Mouse (Mus musculus): Measurements from ENCODE around the gene Fam69a.
A peak's percentile ranks its signal among the peaks of the same experiment; 100 is the strongest.
"Not testable (repeated sequence)": the region's sequence is repeated elsewhere in the genome, so short reads cannot be mapped to it uniquely, and the experiment has no call there.

Fam69a gene

GRCm38 (mm10) chr5:107986967-107987834 lies at the start of gene Fam69a:
Gene Fam69a, minus strand, starts transcription at chr5:107987085.
- peak; percentile 82 for DNase-seq (ENCODE audit: low read depth, low spot score)

GRCm38 (mm10) chr5:108035523-108035922 lies 48.6 kb upstream of the Fam69a start:
- no peak for DNase-seq (ENCODE audit: low read depth, low spot score)

DNA sequence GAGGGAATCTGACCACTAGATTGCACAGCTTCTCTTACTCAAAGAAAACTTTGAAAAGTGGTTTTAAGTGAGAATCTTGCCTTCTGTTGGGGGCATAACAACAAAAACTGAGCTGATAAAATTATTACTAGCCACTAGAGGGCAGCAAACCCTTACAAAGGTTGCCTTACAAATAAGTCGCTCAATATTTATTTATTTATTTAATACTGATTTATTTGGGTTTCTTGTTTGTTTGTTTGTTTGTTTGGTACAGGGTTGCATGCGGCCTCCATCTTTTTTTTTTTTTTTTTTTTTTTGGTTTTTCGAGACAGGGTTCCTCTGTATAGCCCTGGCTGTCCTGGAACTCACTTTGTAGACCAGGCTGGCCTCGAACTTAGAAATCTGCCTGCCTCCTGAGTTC lies 47.3 kb upstream of the Fam69a start:
- no peak for DNase-seq (ENCODE audit: low read depth, low spot score)

- DNase-seq (ENCODE audit: low read depth, low spot score) = no peak
Measured at GRCm38 (mm10) chr5:108031267-108031666, 44.4 kb upstream of the Fam69a start.

DNA sequence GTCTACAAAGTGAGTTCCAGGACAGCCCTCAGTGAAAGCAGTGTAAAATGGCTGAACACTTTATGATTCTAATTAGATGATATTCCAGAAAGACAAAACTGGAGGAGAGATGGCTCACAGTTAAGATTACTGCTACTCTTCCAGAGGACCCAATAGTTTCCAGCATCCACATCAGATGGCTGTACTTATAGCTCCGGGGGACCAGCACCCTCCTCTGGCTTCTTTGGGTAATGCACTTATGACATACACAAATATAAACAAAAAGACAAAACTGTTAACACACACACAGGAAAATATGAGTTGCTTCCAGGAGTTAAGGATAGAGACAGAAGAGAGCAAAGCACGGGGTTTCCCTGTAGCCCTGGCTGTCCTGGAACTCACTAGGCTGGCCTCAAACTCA lies 43.1 kb upstream of the Fam69a start:
- no peak for DNase-seq (ENCODE audit: low read depth, low spot score)

DNA sequence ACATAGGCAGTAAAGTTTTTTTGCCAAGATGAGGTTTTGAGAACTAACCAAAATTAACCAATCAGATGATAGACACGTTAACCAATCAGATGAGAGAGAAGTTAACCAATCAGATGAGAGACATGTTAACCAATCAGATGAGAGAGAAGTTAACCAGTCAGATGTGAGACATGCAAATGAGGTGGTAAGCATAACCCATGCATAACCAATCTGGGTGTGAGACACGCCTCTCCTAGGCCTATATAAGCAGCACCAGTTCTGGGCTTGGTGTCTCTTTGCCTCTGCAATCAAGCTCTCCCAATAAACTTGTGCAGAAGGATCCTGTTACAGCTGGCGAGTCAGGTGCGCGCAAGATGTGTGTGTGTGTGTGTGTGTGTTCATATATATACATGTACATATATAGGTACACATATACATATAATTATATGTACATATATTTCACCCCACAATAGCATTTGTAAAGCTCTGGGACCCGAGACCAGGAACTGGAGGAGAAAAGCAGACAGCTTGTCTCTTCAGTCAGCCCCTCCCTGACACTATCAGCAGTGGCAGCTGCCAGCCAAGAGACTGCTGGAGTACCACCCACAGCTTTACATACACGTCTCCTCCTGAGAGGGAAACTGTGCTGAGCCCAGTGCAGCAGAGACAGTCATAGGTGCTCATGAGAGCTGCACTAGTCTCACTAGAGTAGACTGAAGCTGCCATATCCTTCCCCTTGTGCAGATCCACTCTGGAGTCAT lies 42.1 kb upstream of the Fam69a start:
- DNase-seq (ENCODE audit: low read depth, low spot score) = not testable (repeated sequence)

DNA sequence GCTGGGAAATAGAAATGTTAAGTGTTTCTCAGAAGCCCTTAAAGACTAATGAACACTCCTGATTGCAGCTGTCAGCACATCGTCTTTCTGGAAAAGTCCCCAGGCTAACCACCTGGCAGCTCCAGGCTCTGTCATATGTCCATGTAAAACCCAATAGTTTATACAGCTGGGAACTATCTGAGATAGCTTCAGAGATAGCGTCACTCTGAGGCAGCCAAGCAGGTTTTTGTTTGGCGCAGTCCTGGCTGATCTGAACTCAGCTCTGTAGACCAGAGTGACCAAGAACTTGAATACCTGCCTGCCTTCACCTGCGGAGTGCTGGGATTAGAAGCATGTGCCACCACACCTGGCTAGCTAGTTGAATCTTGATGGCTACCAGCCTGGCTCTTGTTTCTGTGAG lies 41.3 kb upstream of the Fam69a start:
- DNase-seq (ENCODE audit: low read depth, low spot score) = no peak

DNA sequence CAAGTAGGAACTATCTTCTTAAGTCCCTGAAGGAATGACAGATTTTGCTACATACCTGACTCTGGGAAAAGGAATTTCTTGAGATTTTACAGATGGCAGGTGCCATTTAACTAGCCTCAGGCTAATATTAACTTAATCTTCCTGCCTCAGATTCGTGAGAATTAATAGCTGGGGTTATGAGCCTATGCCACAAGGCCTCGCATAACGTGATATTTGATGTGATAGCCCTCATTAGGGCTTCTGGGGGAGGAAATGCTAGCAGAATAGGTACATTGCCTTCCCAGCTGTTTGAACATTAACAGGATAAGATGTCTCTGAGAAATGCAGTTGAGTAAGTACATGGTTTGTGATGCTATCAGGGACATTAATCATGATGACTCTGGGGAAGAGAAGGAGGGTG lies 34.5 kb upstream of the Fam69a start:
- DNase-seq (ENCODE audit: low read depth, low spot score) = no peak

- no peak for DNase-seq (ENCODE audit: low read depth, low spot score)
Measured at GRCm38 (mm10) chr5:108019367-108019766, 32.5 kb upstream of the Fam69a start.

GRCm38 (mm10) chr5:108017232-108017631 lies 30.3 kb upstream of the Fam69a start:
- DNase-seq (ENCODE audit: low read depth, low spot score) = no peak

DNA sequence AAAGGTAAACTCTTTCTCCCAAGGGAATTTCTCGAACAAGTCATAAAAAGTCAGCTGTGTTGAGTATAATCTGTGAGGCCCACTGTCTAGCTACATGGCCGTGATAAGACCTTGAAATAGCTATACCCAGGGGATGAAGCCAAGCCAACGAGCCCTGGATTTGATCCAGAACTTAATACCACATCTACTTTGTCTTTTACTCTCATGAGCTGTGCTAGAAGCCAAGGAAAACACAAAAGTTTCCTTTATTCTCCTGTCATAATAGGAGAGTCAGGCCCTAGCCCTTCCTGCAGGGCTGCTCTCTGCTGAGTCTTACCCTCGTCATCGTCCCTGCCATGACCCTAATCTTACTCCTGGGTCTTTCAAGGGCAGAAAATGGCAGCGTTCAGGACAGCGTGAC lies 28.5 kb upstream of the Fam69a start:
- DNase-seq (ENCODE audit: low read depth, low spot score) = no peak

DNA sequence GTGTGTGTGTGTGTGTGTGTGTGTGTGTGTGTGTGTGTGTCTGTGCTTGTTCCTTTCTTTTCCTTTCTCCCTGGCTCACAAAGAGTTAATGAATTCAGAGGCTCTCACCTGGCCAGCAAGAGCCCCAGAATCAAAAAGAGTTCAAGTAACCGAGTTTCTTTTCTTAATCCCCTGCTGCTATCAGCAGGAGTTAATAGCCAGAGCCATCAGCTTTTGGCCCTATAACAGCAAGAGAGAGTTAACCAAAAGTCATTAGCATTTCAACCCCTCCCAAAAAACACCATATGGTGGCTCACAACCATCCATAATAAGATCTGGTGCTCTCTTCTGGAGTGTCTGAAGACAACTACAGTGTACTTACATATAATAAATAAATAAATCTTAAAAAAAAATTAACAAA lies 27.3 kb upstream of the Fam69a start:
- DNase-seq (ENCODE audit: low read depth, low spot score) = no peak

- no peak for DNase-seq (ENCODE audit: low read depth, low spot score)
Measured at GRCm38 (mm10) chr5:108009721-108010120, 22.8 kb upstream of the Fam69a start.

DNA sequence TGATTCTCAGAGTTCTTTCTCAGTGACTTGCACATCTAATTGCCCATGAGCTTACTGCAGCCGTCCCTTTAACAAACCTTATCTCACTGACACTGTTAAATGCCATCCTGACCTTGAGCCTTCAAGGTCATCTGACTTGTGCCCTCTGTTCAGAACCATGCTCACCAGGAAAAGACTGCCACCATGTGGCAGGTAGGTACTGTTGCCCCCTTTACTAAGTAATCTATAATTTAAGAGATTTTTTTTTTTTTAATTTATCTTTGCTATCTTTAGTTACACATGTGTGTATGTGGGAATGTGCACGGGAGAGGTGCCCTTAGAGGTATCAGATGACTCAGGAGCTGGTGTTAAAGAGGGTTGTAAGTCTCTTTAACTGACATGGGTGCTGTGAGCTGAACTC lies 18.2 kb upstream of the Fam69a start:
- no peak for DNase-seq (ENCODE audit: low read depth, low spot score)

DNA sequence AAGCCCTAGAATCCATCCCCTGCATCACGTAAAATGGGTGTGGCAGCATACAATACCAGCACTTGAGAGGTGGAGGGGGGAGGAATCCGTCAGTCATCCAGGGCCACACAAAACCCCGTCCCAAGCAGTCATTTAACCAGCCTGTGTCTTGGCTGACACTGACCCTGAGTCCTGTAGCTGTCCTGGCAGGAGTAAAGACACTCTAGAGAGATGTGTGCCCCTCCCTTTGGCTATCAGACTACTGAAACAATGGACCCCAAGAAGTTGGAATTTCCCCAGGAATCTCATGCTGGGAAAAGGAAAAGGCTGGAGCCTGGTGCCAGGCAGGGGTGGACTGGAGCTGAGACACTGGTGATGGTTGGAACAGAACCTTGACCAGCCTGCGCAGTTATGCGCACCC lies 15.8 kb upstream of the Fam69a start:
- DNase-seq (ENCODE audit: low read depth, low spot score) = no peak

DNA sequence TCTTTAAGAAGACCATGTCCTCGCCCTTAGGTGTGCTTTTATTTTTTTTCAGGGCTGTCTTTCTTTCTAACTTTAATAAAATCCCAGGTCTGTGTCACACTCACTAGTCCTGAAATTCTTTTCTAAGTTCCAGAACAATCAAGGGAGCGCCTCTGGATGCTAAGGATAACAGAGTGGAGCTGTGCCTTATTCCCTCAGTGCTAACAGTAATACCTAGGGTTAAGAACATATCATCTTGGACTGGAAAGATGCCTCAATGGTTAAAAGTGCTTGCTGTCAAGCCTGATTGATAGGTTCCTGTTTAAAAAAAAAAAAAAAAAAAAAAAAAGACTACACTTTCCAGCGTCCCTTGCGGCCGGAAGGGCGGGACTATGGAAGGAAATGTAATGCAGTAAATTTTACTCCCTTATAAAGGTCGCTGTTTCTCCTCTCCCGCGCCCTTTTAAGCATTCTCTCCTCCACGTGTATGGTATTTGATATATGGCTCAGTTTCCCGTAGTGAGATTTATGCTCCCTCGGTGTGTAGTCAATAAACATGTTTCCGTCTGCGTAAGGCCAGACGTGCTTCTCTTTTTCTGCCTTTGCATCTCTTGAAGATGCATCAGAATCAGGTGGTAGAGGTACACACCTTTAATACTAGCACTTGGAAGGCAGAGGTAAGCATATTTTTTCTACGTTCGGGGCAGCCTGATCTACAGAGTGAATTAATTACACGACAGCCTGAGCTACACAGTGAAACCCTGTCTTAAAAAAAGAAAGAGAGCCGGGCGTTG lies 14.1 kb upstream of the Fam69a start:
- peak; percentile 47 for DNase-seq (ENCODE audit: low read depth, low spot score)

DNA sequence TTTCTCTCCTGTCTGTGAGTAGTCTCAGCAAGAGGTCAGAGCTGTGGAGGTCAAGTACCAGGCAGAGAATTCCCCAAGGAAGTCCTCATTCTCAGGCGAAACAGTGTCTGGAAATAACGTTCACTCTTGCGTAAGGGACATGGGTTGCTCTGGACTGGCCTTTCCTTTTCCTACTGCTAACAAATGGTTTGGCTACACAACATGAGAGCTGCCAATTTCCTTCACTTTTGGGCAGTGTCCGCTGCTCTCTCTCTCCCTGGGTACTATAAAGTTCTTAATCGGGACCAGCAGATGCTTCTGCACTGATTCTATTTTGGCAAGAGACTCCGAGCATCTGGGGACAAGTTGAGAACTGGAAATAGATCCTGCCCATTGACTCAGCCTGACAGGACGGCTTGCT lies 10.8 kb upstream of the Fam69a start:
- no peak for DNase-seq (ENCODE audit: low read depth, low spot score)

DNA sequence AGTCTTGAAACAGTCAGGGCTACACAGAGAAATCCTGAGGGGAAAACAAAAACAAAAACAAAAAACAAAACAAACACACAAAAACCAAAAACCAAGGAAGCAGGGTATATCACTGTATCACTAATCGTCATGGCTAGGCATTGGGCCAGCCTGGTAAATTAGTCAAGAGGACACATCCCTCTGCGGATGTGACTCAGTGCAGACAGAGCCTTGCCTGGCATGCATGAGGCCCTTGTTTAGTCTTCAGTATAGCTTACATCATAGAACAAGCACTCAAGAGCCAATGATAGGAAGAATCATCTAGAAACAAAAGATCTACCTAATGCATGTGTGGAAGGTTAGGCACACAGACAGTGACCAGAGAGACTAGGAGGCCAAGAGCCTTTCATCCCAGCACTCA lies 9.1 kb upstream of the Fam69a start:
- no peak for DNase-seq (ENCODE audit: low read depth, low spot score)

DNA sequence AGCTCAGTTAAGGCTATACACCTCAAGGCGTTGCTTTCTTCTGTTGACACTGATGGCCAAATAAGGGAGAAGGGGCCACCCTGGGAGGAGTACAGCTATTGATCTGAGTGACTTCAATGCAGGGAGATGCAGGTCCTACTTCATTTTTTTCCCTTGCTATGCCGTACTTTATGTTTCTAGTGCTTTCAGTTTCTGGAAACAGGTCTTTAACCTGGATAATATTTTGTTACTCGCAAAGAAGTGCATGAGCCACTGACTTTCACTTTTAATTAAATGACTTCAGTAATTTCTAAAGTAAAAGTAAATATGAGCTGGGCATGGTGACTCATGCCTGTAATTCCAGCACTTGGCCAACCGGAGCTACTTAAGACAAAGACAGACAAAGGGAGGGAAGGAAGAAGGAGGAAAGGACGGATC lies 958 bp upstream of the Fam69a start:
- no peak for DNase-seq (ENCODE audit: low read depth, low spot score)

GRCm38 (mm10) chr5:107986255-107986966 lies 474 bp downstream of the Fam69a start:
- DNase-seq (ENCODE audit: low read depth, low spot score) = peak; percentile 59

- no peak for DNase-seq (ENCODE audit: low read depth, low spot score)
Measured at GRCm38 (mm10) chr5:107983946-107984345, 2.9 kb downstream of the Fam69a start.

DNA sequence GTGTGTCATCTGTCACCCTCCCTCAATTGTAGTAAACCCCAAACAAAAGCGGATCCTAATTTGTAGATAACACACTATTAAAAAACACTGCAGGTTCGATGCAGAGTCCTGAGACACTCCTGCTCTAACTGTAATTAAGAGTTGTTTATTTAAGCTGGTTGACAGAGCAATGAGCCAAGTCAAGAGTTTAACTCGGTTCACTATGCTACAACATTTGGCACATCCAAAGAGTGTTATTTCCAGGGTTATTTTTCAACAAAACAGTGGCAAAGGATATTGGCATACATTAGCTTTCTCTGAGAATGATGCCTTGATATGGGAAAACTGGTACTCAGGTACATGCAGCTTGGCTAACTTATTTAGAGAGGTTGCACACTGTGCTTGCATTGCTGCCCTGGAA lies 4.9 kb downstream of the Fam69a start:
- no peak for DNase-seq (ENCODE audit: low read depth, low spot score)

Measured in brain, embryonic 18.5 days (tissue).